Mouse (Mus musculus) embryonic fibroblast, embryonic 13.5 days (primary cell): ENCODE data around the gene Pigq.

Experiments
- CTCF ChIP-seq: IDR thresholded peaks from 2 replicates; pipeline ENCODE4 v1.5.1; 2011; ENCODE audit warnings: mild to moderate bottlenecking, control low read depth, low read length, moderate library complexity, borderline replicate concordance; ENCODE audit not compliant: insufficient read depth
- POLR2A ChIP-seq: IDR thresholded peaks from 2 replicates; pipeline ENCODE4 v1.6.1; 2011; ENCODE audit warnings: low read depth, mild to moderate bottlenecking, control low read depth, low read length, moderate library complexity

GRCm38 (mm10) chr17:25883824-25884223 is 60.9 kb downstream of the Pigq start:
- TF ChIP-seq POLR2A (no peak), CTCF (no peak)
